Mouse (Mus musculus) hindbrain, embryonic 12.5 days (tissue): Measurements from ENCODE around the gene Izumo3. TPM values are rescaled to one million over a fixed set of nuclear protein-coding genes. Genes with fewer than 3 reads are reported as not detected.
"Not testable (repeated sequence)": the region's sequence is repeated elsewhere in the genome, so short reads cannot be mapped to it uniquely, and the experiment has no call there.

Source experiments
- ATAC-seq: fragments of 200-750 bp; cut with Nextera tagmentation; 2 replicates; pipeline ENCODE4 v1.8.0; 2017; ENCODE audit warnings: moderate TSS enrichment; ENCODE audit not compliant: low FRiP score
- H3K27ac ChIP-seq: fragments of 300-500 bp; sonication (generic); 2 replicates; pipeline ENCODE4 v1.5.1; 2016; ENCODE audit warnings: mild to moderate bottlenecking
- H3K27me3 ChIP-seq: fragments of 300-500 bp; sonication (generic); 2 replicates; pipeline ENCODE4 v1.6.1; 2016; ENCODE audit warnings: mild to moderate bottlenecking
- H3K36me3 ChIP-seq: fragments of 300-500 bp; sonication (generic); 2 replicates; pipeline ENCODE4 v1.6.1; 2016; ENCODE audit warnings: mild to moderate bottlenecking
- H3K4me1 ChIP-seq: fragments of 300-500 bp; sonication (generic); 2 replicates; pipeline ENCODE4 v1.6.1; 2016
- H3K4me2 ChIP-seq: fragments of 300-500 bp; sonication (generic); replicated peaks from 2 replicates; pipeline ENCODE4 v1.6.1; 2016; ENCODE audit warnings: mild to moderate bottlenecking
- H3K4me3 ChIP-seq: fragments of 300-500 bp; sonication (generic); 2 replicates; pipeline ENCODE4 v1.5.1; 2016; ENCODE audit warnings: mild to moderate bottlenecking
- H3K9ac ChIP-seq: fragments of 300-500 bp; sonication (generic); 2 replicates; pipeline ENCODE4 v1.6.1; 2016; ENCODE audit warnings: mild to moderate bottlenecking, moderate library complexity
- H3K9me3 ChIP-seq: fragments of 300-500 bp; sonication (generic); replicated peaks from 2 replicates; pipeline ENCODE4 v1.6.1; 2016; ENCODE audit warnings: mild to moderate bottlenecking
- WGBS: fragments of 180-500 bp; shearing (Covaris S2); methylation state at CpG from one replicate; pipeline ENCODE4 v1.1.7; 2016; 5-methylcytosine and 5-hydroxymethylcytosine counted together
- polyA plus RNA-seq: library from polyadenylated mRNA; unstranded; fragments of >200 nt; fragmentation: Nextera tagmentation; extraction: Ambion mirVana; gene quantifications from 2 replicates; pipeline ENCODE4 v1.2.1, GENCODE M21; 2016

Izumo3 gene
- polyA plus RNA-seq = not detected in 2 replicates

DNA sequence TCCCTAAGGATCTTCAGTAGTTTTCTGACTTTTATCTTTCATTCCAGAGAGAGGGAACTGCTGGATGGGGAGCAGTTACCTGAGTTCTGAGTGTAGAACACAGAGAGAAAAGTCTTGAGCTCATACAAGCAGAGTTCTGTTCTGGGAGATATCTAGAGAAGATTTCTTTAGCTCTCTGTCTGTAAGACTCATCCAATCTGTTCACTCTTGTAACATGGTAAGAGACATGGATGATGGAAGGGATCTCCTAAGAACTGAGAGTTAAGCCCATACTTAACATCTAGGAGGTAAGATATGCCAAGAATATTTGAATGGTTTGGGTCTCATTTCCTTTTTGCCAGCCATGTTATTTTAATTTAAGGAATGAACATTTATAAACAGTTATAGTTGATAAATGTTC is at the start of gene Izumo3:
Gene Izumo3, minus strand, starts transcription at position 101 of the 400 bp plus-strand sequence.
- Histone ChIP-seq H3K4me2 (no peak within 1 kb of the TSS), H3K4me1 (no peaks in the 10 kb centered on the region), H3K27ac (no peak within 1 kb of the TSS), H3K27me3 (no peaks in the 10 kb centered on the region), H3K4me3 (no peak within 1 kb of the TSS), H3K36me3 (no peaks in the 10 kb centered on the region), H3K9ac (no peak within 1 kb of the TSS), H3K9me3 (no peaks in the 10 kb centered on the region)
- no peak for ATAC-seq

DNA sequence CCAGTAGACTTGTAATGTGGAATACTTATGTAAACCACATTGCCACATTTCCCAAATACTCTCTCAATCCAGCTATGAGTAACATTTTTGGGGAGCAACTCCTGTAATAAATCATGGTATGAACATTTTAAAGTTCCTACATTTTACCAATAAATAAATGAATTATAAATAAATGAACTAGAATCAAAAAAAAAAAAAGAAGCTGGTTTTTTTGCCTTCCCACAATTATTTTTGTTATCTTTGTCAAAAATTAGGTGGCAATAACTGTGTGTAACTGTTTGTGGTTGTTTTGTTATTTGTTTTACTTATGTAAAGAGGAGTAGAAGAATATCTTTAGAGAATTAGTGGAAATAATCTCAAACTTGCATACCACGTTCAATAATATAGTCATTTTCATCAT is 44.6 kb upstream of the Izumo3 start, which contains the start of gene Gm12666:
Gene Gm12666, minus strand, starts transcription at position 101 of the 400 bp plus-strand sequence.
- H3K27ac ChIP-seq, H3K9ac ChIP-seq, H3K36me3 ChIP-seq, H3K9me3 ChIP-seq, ATAC-seq, H3K4me3 ChIP-seq, H3K4me1 ChIP-seq, H3K27me3 ChIP-seq, H3K4me2 ChIP-seq: not testable (repeated sequence)
- WGBS = 91% methylated on average over 1 of the region's 1 CpGs

DNA sequence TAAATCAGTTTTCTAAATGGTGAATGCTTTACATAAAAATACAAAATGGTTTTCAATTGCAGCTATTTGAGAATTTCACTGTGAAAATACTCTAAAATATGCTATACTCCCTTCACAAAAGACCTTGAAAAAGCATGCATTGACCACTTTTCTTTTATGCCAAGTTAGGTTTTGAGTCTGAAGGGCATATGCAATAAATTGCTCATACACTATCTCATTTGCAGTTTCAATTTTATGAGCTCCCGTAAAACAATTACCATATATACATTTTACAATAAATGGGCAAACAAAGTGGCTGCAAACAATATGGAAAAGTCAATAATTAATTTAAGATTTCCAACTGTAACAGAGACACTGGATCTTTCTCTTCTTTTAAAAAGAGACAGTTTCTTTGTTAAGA is 5.6 kb upstream of the Izumo3 start:
- Histone ChIP-seq H3K9me3 (no peaks in the 10 kb centered on the region), H3K4me3 (no peak overlapping the region), H3K27me3 (no peaks in the 10 kb centered on the region), H3K27ac (no peak overlapping the region), H3K4me2 (no peak overlapping the region), H3K9ac (no peak overlapping the region), H3K36me3 (no peaks in the 10 kb centered on the region), H3K4me1 (no peaks in the 10 kb centered on the region)
- WGBS = 81% methylated on average over 1 of the region's 1 CpGs
- ATAC-seq = no peak

DNA sequence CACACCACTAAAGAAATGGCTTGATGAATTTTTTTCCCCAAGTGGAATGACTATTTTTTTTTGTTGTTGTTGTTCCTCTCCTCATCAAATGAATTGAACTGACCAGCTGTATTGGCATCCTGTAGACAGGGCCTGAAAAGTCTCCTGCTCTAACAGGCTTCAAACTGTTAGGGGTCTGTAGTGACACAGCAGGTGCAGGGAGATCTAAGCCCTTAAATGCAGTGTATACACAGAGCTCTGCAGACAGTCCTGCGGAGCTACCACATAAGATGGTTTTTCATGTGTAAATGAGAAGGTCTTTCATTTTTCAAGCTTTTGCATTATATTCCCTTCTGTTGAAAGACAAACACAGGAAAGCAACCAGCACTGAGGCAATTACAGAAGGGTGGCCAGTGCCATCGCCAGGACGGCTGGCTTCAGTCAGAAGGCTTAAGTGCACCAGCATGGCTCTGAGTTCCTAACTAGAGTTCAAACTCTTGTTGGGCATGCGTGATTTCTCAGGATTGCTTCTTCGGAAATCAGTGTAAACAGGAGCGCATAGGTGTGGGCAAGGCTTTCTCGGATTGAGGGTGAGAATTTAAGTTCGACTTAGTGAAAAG is 35.5 kb downstream of the Izumo3 start:
- no peaks in the 10 kb centered on the region; the same call in 1 of the 2 replicates for H3K4me1 ChIP-seq
- no peak overlapping the region for H3K9ac ChIP-seq
- no peak overlapping the region for H3K4me3 ChIP-seq
- no peak overlapping the region for H3K27ac ChIP-seq
- no peaks in the 10 kb centered on the region for H3K36me3 ChIP-seq
- WGBS = 24% methylated on average over 8 of the region's 8 CpGs
- no peak overlapping the region for H3K4me2 ChIP-seq
- H3K9me3 ChIP-seq = no peaks in the 10 kb centered on the region
- peak; percentile 71; the same call in 1 of the 2 replicates for ATAC-seq
- no peaks in the 10 kb centered on the region for H3K27me3 ChIP-seq

DNA sequence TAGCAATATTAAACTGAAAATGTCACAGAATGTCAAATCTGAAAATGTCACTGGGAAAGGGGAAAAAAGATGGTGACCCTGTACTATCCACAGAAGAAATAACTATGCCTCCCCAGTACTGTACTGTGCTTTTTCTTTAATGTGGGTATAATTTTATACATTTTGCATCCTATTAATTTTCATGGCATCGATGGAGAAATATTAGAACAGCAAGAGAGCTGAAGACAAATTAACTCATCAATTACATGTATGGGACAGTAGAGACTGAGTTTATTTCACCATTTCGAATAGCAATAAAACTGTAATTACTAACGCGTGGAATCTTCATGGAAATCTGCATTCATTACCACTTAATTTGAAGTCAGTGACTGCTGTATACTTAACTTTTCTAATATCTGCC is 49.6 kb downstream of the Izumo3 start:
- no peak for ATAC-seq

DNA sequence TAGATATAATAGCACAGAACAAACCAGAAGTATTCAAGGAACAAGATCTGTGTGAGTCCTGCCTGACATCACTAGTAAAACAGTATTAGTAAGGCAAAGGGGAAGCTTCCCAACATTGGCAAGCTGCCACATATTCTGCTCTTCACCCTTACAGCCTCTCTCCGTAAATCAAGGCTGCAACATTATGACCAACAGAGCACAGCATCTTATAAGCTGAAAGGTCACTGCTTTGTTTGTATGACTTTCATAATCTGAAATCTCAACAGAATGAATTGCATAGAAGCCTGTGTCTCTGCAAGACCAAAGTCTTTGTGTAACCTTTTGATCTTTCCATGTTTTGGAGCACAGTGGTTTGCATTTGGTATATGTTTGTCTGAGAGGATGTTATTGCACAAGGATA is 51.1 kb downstream of the Izumo3 start:
- Histone ChIP-seq H3K27ac (no peak overlapping the region), H3K4me2 (no peak overlapping the region), H3K4me1 (no peaks in the 10 kb centered on the region), H3K9ac (no peak overlapping the region), H3K36me3 (no peaks in the 10 kb centered on the region), H3K4me3 (no peak overlapping the region), H3K9me3 (no peaks in the 10 kb centered on the region), H3K27me3 (no peaks in the 10 kb centered on the region)
- no peak for ATAC-seq
- WGBS = 62% methylated on average over 1 of the region's 1 CpGs

More for the DNA sequence above, 49.6 kb downstream of the Izumo3 start:
- no peaks in the 10 kb centered on the region for H3K9me3 ChIP-seq
- no peaks in the 10 kb centered on the region for H3K27me3 ChIP-seq
- WGBS = 83% methylated on average over 4 of the region's 4 CpGs
- H3K27ac ChIP-seq = no peak overlapping the region
- H3K4me3 ChIP-seq = no peak overlapping the region
- H3K4me2 ChIP-seq = no peak overlapping the region
- no peak overlapping the region for H3K9ac ChIP-seq
- no peaks in the 10 kb centered on the region for H3K36me3 ChIP-seq
- H3K4me1 ChIP-seq = no peaks in the 10 kb centered on the region

Other genes with a start within 250 kb of the Izumo3 start
- gene Gm12666, start 44.5 kb upstream of the Izumo3 start, polyA plus RNA-seq = not detected in 2 replicates